Mouse (Mus musculus) brain, adult 2 months (tissue): ENCODE results near the gene Fgf11.

ENCODE experiments used
- DNase-seq: peaks from one replicate; pipeline ENCODE4 v3.0.0; 2011; ENCODE audit warnings: low read depth, low spot score

The Fgf11 gene

DNA sequence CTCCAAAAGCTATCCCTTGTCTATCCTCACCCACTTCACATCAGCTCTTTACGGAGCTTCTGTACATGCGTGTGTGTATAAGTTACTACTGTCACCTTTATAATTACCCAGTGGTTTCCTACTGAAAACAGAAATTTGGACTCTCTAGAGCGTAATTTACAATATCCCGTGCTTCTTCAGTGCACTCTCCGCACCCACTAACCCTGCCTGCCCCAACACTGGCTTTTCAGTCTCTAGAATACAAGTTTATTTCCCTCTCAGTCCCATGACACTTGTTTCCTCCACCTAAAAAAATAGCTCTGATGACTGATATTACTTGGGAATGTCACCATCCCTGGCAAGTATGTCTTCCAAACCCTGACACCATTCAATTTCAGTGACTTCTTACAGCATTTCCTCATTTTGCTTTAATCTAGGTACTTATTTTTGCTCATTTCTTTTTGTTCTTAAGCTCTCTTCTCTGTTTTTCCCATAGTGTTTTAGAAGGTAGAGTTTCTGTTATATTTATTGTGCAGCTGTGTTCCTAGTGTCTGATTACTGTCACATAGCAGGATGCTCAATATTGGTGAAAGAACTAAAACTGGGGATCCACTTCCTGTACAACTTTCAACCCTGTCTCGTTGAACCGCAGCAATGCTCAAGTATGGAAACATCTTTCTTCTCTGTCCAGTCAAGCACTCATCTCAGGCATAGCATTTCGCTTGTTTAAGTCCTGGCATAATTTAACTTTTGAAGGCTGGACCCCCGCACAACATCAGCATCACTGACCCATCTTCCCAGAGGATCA is 44.2 kb downstream of the Fgf11 start:
- no peak for DNase-seq

DNA sequence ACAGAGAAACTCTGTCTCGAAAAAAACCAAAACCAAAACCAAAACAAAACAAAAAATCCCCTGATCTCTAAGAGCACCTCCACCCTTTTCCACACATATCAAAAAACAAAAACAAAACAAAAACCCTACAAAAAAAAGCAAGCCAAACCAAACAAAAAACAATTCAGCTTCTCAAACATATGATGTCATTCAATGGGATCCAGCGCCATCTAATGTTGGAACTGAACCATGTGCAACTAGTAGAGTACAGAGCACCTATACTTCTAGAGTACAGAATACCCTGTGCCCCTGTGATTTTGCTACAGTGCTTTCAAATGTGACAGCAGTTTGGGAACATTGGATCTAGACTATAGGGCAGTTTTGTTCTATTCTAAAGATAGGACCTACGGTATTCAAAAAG is 47.0 kb downstream of the Fgf11 start:
- DNase-seq: peak; percentile 91

DNA sequence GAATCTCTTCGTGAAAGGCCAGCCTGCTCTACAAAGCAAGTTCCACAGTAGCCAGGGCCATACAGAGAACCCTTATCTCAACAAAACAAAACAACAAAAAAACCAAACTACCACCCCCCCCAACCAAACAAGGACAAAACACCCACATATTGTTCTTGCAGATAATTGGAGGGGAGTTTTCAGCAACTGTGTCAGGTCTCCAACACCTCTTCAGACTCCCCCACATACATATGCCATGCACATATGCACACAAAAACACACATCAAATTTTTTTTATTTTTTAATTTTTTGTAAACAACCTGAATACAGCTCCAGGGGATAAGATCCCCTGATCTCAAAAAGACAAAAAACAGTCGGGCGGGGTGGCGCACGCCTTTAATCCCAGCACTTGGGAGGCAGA is 47.4 kb downstream of the Fgf11 start:
- no peak for DNase-seq

DNA sequence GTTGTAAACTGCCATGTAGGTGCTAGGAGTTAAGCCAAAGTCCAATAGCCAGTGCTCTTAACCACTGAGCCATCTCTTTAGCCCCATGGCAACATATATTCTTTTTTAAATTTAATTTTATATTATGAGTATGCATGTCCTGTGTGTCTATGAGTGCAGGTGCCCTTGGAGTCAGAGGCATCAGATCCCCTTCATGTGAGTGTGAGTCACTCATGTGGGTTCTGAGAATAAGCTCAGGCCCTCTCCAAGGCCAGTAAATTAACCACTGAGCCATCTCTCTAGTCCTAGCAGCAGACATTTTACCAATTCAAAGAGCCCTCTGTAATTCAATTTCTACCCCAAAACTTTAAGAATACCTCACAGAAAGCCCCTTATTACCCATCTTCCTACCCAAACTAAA is 49.0 kb downstream of the Fgf11 start:
- DNase-seq: no peak

DNA sequence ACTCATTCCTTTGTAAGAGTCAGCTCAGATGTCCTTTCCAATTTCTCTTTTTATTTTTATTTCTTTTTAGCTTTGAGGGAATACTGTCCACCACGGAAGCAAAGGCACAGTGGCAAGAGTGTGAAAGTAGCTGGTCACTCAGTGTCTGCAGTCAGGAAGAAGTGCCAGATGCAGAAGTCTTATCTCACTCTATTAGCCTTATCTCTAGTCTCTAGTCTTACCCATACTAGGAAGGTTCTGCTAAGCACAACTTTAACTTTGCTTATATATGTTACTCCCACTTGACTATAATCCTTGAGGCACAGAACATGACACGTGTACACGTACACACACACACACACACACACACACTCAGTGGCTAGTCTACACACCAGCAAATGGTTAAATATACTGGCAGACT is 50.0 kb downstream of the Fgf11 start:
- DNase-seq: no peak
